Mouse (Mus musculus): ENCODE data around the gene Shroom3. TPM values are rescaled to one million over a fixed set of nuclear protein-coding genes. Genes with fewer than 3 reads are reported as not detected.

The Shroom3 gene
- polyA plus RNA-seq, 1 experiment from 2014 or later: 5.1 TPM

DNA sequence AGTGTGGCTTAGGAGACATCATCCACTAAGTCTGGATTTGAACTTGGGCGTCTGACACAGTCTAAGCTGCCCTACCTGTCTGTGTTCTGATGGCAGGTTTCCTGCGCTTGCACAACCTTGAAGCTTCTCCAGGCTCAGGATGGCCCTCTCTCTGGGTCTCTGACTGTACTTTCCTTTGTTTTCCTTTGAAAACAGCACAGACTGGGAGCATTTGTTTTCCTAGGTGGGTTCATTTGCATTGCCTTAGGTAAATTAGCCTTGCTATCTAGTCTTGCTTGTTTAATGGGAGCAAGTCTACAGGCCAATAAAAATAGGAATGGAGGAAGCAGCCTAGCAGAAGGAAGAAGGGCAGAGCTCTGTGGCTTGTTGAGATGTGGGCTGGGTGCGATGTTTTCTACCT lies 114.7 kb downstream of the Shroom3 start:
- H3K27ac ChIP-seq (ENCODE audit: low read depth, low read length): no peak overlapping the region
- H3K4me1 ChIP-seq (ENCODE audit: control insufficient read depth, insufficient read depth, low read length): no peaks in the 10 kb centered on the region
- no peak overlapping the region for H3K4me2 ChIP-seq (ENCODE audit: low read depth)
- ATAC-seq (ENCODE audit: insufficient read depth, low FRiP score, low TSS enrichment) (no peak), DNase-seq (ENCODE audit: low spot score) (no peak)
- no peaks in the 10 kb centered on the region for H3K36me3 ChIP-seq (ENCODE audit: control insufficient read depth, insufficient read depth, low read length)
- H3K9ac ChIP-seq (ENCODE audit: low read length): no peak overlapping the region
- 67% methylated on average over 3 of the region's 3 CpGs for WGBS
- H3K9me3 ChIP-seq (ENCODE audit: control insufficient read depth, low read length): 0 out of 2 replicates have a peak, but pooled peaks cover 3% of the 10 kb centered on the region
- no peak overlapping the region for H3K4me3 ChIP-seq (ENCODE audit: low read depth, low read length)
- no peaks in the 10 kb centered on the region for H3K27me3 ChIP-seq (ENCODE audit: control insufficient read depth, insufficient read depth, low read length)

DNA sequence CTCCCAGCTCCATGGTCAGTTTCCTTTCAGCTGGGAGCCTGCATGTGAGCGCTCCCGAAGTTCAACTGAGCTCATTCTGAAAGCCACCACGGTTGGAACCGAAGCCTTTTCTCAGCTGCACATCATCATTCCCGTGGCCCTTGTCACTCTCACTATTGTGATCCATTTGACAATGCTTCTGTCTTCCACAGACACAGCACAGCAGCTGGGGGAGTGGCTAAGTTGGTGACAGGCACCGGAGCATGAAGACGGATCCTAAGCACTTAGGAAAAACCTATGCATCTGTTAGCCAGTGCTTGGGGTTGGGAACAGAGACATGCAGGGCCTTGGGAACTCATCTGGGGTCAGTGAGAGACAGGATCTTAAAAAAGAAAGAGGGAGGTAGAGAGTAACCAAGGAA lies 121.1 kb downstream of the Shroom3 start:
- Histone ChIP-seq H3K9me3 (ENCODE audit: control insufficient read depth, low read length) (no peaks in the 10 kb centered on the region), H3K4me3 (ENCODE audit: low read depth, low read length) (no peak overlapping the region), H3K9ac (ENCODE audit: low read length) (no peak overlapping the region), H3K36me3 (ENCODE audit: control insufficient read depth, insufficient read depth, low read length) (no peaks in the 10 kb centered on the region), H3K27ac (ENCODE audit: low read depth, low read length) (no peak overlapping the region), H3K4me2 (ENCODE audit: low read depth) (no peak overlapping the region), H3K4me1 (ENCODE audit: control insufficient read depth, insufficient read depth, low read length) (peaks cover 6% of the 10 kb centered on the region), H3K27me3 (ENCODE audit: control insufficient read depth, insufficient read depth, low read length) (no peaks in the 10 kb centered on the region)
- ATAC-seq (ENCODE audit: insufficient read depth, low FRiP score, low TSS enrichment): no peak
- WGBS: 37% methylated on average over 7 of the region's 7 CpGs
- DNase-seq (ENCODE audit: low spot score): no peak

DNA sequence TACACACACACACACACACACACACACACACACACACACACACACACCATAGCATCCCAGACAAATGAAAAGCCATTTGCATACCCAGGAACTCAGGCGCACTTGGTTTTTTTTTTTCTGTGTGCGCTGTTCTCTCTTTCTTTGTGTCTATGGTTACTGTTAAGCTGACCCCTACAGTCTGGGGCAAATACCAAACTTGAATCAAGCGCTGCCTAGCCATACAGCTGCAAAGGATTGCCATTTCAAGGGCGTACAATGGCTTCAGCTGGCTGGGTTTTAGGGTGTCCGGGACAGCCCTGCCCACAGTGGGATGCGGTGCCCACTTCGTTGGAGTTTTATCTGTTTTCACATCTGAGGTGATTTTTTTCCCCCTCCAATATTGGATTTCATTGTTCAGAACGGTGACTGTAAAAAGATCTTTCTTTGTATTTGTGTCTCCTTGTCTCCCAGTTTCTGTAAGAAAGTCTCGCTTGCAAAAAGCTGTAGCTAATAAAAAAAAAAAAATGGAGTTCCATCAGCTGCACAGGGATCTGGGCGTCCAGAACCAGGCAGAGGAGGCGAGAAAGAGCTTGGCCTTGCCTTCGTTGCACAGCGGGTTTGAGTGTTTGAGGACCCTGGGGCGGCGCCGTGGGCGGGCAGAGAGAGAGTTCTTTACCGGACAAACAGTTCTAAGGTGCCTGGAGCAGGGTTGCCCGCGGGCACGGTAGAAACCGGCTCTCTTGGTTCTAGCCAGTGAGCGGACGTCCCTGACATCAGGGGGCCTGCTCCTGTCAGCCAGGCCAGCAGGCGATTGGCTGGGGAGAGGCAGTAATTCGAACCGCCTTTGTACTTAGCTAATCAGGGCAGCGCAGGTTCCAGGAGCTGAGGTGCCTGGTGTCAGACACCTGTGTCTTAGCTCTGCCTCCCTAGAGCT lies 125.5 kb downstream of the Shroom3 start:
- peak overlapping the region; percentile 54 for H3K9ac ChIP-seq (ENCODE audit: low read length)
- no peaks in the 10 kb centered on the region for H3K36me3 ChIP-seq (ENCODE audit: control insufficient read depth, insufficient read depth, low read length)
- peak overlapping the region; percentile 64; the same call in 1 of the 2 replicates for H3K27ac ChIP-seq (ENCODE audit: low read depth, low read length)
- H3K4me3 ChIP-seq (ENCODE audit: low read depth, low read length): peak overlapping the region; percentile 31
- H3K9me3 ChIP-seq (ENCODE audit: control insufficient read depth, low read length): no peaks in the 10 kb centered on the region
- peak overlapping the region; percentile 58 for H3K4me2 ChIP-seq (ENCODE audit: low read depth)
- DNase-seq (ENCODE audit: low spot score): peak; percentile 75
- peaks cover 29% of the 10 kb centered on the region for H3K4me1 ChIP-seq (ENCODE audit: control insufficient read depth, insufficient read depth, low read length)
- H3K27me3 ChIP-seq (ENCODE audit: control insufficient read depth, insufficient read depth, low read length): no peaks in the 10 kb centered on the region
- WGBS: 4% methylated on average over 28 of the region's 28 CpGs
- ATAC-seq (ENCODE audit: insufficient read depth, low FRiP score, low TSS enrichment): peak; percentile 61

DNA sequence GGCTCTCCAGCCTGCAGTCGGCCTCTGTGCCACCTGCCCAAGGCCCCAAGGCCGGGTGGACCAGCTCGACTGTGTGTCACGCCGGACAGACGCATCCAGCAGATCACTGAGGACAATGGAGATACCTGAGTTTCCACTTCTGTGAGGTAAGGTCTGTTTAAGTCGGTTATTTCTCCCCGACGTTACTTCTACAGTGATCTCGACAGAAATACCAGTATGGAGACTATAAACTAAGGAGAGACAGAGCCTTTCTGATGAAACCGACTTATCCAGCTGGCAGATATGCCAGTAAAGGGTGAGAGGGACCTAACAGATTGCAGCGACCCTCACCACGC lies 126.1 kb downstream of the Shroom3 start:
- Histone ChIP-seq H3K4me2 (ENCODE audit: low read depth) (peak overlapping the region; percentile 58), H3K36me3 (ENCODE audit: control insufficient read depth, insufficient read depth, low read length) (no peaks in the 10 kb centered on the region), H3K4me1 (ENCODE audit: control insufficient read depth, insufficient read depth, low read length) (peaks cover 29% of the 10 kb centered on the region), H3K4me3 (ENCODE audit: low read depth, low read length) (peak overlapping the region; percentile 31), H3K27ac (ENCODE audit: low read depth, low read length) (0 out of 2 replicates have a peak overlapping the region, but pooled peaks have one; percentile 64), H3K27me3 (ENCODE audit: control insufficient read depth, insufficient read depth, low read length) (no peaks in the 10 kb centered on the region), H3K9me3 (ENCODE audit: control insufficient read depth, low read length) (no peaks in the 10 kb centered on the region), H3K9ac (ENCODE audit: low read length) (peak overlapping the region; percentile 54)
- ATAC-seq (ENCODE audit: insufficient read depth, low FRiP score, low TSS enrichment): no peak; the same call in 1 of the 2 replicates
- no peak for DNase-seq (ENCODE audit: low spot score)
- 19% methylated on average over 13 of the region's 13 CpGs for WGBS

DNA sequence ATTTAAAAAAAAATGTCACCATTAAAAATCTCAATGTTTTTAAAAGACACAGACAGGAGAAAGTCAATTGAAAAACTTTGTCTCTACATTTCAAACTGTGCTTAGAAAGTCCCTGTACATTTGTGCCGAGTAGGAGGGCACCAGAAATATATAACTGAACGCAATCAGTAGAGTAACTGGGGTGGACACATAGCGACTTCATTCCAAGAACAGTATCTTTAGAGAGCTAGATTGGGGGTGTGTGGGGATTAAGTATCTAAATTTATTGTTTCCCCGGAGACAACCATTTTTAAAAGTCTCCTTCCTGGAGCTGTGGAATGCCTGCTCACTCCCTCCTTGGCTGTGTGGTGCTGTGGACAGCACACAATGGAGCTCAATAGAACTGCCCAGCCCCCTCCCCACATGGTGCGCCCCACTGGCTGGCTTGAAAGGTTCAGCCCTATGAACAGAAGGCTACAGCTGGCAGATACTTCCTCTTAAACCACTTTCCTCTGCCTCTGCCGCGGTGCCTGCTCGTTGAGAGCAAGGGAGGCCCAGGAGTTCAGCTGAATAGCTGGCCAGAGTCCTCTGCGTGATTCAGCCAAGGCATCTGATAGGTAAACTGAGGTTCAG lies 127.8 kb downstream of the Shroom3 start:
- Histone ChIP-seq H3K4me1 (ENCODE audit: control insufficient read depth, insufficient read depth, low read length) (peaks cover 29% of the 10 kb centered on the region), H3K4me3 (ENCODE audit: low read depth, low read length) (no peak overlapping the region), H3K9me3 (ENCODE audit: control insufficient read depth, low read length) (no peaks in the 10 kb centered on the region), H3K36me3 (ENCODE audit: control insufficient read depth, insufficient read depth, low read length) (no peaks in the 10 kb centered on the region), H3K27ac (ENCODE audit: low read depth, low read length) (0 out of 2 replicates have a peak overlapping the region, but pooled peaks have one; percentile 46), H3K4me2 (ENCODE audit: low read depth) (no peak overlapping the region; the same call in 1 of the 2 replicates), H3K9ac (ENCODE audit: low read length) (no peak overlapping the region), H3K27me3 (ENCODE audit: control insufficient read depth, insufficient read depth, low read length) (no peaks in the 10 kb centered on the region)
- ATAC-seq (ENCODE audit: insufficient read depth, low FRiP score, low TSS enrichment): peak; percentile 80
- DNase-seq (ENCODE audit: low spot score): peak; percentile 81
- 11% methylated on average over 9 of the region's 9 CpGs for WGBS

DNA sequence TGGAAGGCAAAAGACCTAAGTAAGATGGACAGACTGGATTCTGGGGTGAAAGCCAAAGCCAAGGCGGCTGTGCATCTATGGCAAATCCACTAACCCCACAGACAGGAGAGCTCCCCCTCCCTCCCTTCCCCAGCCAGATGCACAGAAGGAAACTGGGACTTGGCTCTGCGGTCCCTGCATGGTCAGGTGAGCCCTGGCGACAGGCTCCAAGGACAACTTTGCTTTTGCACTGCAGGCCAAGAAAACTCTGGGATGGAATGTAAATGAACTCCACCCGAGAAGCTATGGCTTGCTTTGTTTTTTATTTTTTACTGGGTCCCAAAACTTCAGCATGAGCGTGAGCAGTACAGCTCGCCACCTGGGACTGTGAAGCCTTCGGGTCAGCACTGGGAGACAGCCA lies 128.5 kb downstream of the Shroom3 start:
- Histone ChIP-seq H3K27me3 (ENCODE audit: control insufficient read depth, insufficient read depth, low read length) (no peaks in the 10 kb centered on the region), H3K4me3 (ENCODE audit: low read depth, low read length) (no peak overlapping the region), H3K4me2 (ENCODE audit: low read depth) (no peak overlapping the region), H3K4me1 (ENCODE audit: control insufficient read depth, insufficient read depth, low read length) (peaks cover 29% of the 10 kb centered on the region), H3K9me3 (ENCODE audit: control insufficient read depth, low read length) (no peaks in the 10 kb centered on the region), H3K36me3 (ENCODE audit: control insufficient read depth, insufficient read depth, low read length) (no peaks in the 10 kb centered on the region), H3K27ac (ENCODE audit: low read depth, low read length) (no peak overlapping the region), H3K9ac (ENCODE audit: low read length) (no peak overlapping the region)
- ATAC-seq (ENCODE audit: insufficient read depth, low FRiP score, low TSS enrichment) (no peak), DNase-seq (ENCODE audit: low spot score) (no peak)
- WGBS: 32% methylated on average over 7 of the region's 7 CpGs

DNA sequence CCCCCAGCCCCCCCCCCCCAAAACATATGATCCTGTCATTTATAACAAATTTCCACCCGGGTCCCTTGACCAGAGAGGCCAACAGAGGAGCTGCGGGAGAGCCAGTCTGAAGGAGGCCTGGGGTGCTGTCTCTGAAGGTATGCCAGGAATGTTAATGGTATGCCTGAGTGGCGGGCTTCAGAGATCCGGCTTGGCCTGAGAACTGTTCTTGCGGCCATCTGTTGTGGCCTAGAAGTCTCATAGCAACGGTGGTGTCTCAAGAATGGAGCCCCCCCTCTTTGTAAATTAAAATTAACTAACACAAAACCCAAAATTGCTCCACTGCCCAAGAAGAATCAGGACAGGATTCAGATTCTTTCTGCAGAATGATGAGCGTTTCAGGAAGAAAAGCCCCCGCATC lies 129.7 kb downstream of the Shroom3 start:
- ATAC-seq (ENCODE audit: insufficient read depth, low FRiP score, low TSS enrichment): peak; percentile 38; the same call in 1 of the 2 replicates
- DNase-seq (ENCODE audit: low spot score): peak; percentile 57
- Histone ChIP-seq H3K36me3 (ENCODE audit: control insufficient read depth, insufficient read depth, low read length) (no peaks in the 10 kb centered on the region), H3K27me3 (ENCODE audit: control insufficient read depth, insufficient read depth, low read length) (no peaks in the 10 kb centered on the region), H3K27ac (ENCODE audit: low read depth, low read length) (0 out of 2 replicates have a peak overlapping the region, but pooled peaks have one; percentile 1), H3K4me1 (ENCODE audit: control insufficient read depth, insufficient read depth, low read length) (peaks cover 29% of the 10 kb centered on the region), H3K9me3 (ENCODE audit: control insufficient read depth, low read length) (no peaks in the 10 kb centered on the region), H3K4me2 (ENCODE audit: low read depth) (no peak overlapping the region), H3K9ac (ENCODE audit: low read length) (no peak overlapping the region), H3K4me3 (ENCODE audit: low read depth, low read length) (no peak overlapping the region)
- WGBS: 5% methylated on average over 8 of the region's 8 CpGs

DNA sequence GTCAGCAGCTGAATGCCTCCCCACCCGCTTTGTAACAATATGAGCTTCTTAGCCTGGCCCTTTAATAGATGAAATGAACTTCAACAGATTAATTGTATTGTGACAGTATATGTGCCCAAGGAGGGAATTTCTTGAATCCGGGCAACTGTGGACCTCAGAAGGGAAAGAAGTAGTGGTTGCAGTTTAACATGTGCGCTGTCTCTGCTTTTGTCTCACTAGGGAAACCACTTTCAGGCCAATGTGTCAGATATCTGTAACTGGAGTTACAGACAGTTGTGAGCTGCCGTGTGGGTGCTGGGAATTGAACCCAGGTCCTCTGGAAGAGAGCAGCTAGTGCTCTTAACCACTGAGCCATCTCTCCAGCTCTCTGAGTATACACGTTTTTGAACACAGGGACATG lies 130.3 kb downstream of the Shroom3 start:
- ATAC-seq (ENCODE audit: insufficient read depth, low FRiP score, low TSS enrichment): no peak
- no peaks in the 10 kb centered on the region for H3K9me3 ChIP-seq (ENCODE audit: control insufficient read depth, low read length)
- no peak overlapping the region for H3K4me2 ChIP-seq (ENCODE audit: low read depth)
- no peak overlapping the region for H3K4me3 ChIP-seq (ENCODE audit: low read depth, low read length)
- H3K9ac ChIP-seq (ENCODE audit: low read length): no peak overlapping the region
- H3K36me3 ChIP-seq (ENCODE audit: control insufficient read depth, insufficient read depth, low read length): no peaks in the 10 kb centered on the region
- no peaks in the 10 kb centered on the region for H3K27me3 ChIP-seq (ENCODE audit: control insufficient read depth, insufficient read depth, low read length)
- H3K4me1 ChIP-seq (ENCODE audit: control insufficient read depth, insufficient read depth, low read length): peaks cover 29% of the 10 kb centered on the region
- WGBS: 80% methylated on average over 5 of the region's 5 CpGs
- no peak overlapping the region for H3K27ac ChIP-seq (ENCODE audit: low read depth, low read length)
- no peak for DNase-seq (ENCODE audit: low spot score)
